Mouse (Mus musculus): ENCODE measurements at regions not wholly inside any gene's neighbourhood (a gene's known extent, or its start where the extent isn't known, plus 50 kb on each side); places are given as distances from the start of the nearest gene placed in this dataset.

GRCm38 (mm10) chr16:95929700-95930435 is 60.9 kb downstream of the Psmg1 start:
- Histone ChIP-seq H3K9ac (no peak overlapping the region), H3K27me3 (no peaks in the 10 kb centered on the region), H3K4me1 (0 out of 2 replicates have a peak, but pooled peaks cover under 1% of the 10 kb centered on the region), H3K4me3 (no peak overlapping the region), H3K27ac (0 out of 2 replicates have a peak overlapping the region, but pooled peaks have one; percentile 7), H3K4me2 (replicated peaks) (no peak overlapping the region), H3K36me3 (no peaks in the 10 kb centered on the region), H3K9me3 (replicated peaks) (no peaks in the 10 kb centered on the region)
- 75% methylated on average over 14 of the region's 14 CpGs for WGBS
- no peak for ATAC-seq (ENCODE audit: low FRiP score)

GRCm38 (mm10) chr16:95928290-95929260 is 62.2 kb downstream of the Psmg1 start:
- Histone ChIP-seq H3K4me1 (0 out of 2 replicates have a peak, but pooled peaks cover 2% of the 10 kb centered on the region), H3K27ac (0 out of 2 replicates have a peak overlapping the region, but pooled peaks have one; percentile 8), H3K36me3 (no peaks in the 10 kb centered on the region), H3K27me3 (no peaks in the 10 kb centered on the region), H3K4me2 (replicated peaks) (no peak overlapping the region), H3K9me3 (replicated peaks) (no peaks in the 10 kb centered on the region), H3K4me3 (no peak overlapping the region), H3K9ac (no peak overlapping the region)
- 69% methylated on average over 18 of the region's 18 CpGs for WGBS
- ATAC-seq (ENCODE audit: low FRiP score), result no peak

GRCm38 (mm10) chr16:95926558-95926957 is 64.2 kb downstream of the Psmg1 start:
- Histone ChIP-seq H3K4me3 (no peak overlapping the region), H3K27ac (no peak overlapping the region), H3K9ac (no peak overlapping the region), H3K9me3 (replicated peaks) (no peaks in the 10 kb centered on the region), H3K4me1 (0 out of 2 replicates have a peak, but pooled peaks cover 2% of the 10 kb centered on the region), H3K27me3 (no peaks in the 10 kb centered on the region), H3K36me3 (no peaks in the 10 kb centered on the region), H3K4me2 (replicated peaks) (no peak overlapping the region)
- WGBS, result 76% methylated on average over 6 of the region's 6 CpGs
- ATAC-seq (ENCODE audit: low FRiP score), result no peak

GRCm38 (mm10) chr16:95924716-95925115 is 66.0 kb downstream of the Psmg1 start:
- H3K9ac ChIP-seq, result no peak overlapping the region
- 0 out of 2 replicates have a peak overlapping the region, but pooled peaks have one; percentile 7 for H3K27ac ChIP-seq
- H3K4me1 ChIP-seq, result 0 out of 2 replicates have a peak, but pooled peaks cover 2% of the 10 kb centered on the region
- no peak overlapping the region for H3K4me3 ChIP-seq
- no peaks in the 10 kb centered on the region for H3K27me3 ChIP-seq
- no peak for ATAC-seq (ENCODE audit: low FRiP score)
- H3K4me2 ChIP-seq (replicated peaks), result no peak overlapping the region
- no peaks in the 10 kb centered on the region for H3K36me3 ChIP-seq
- no peaks in the 10 kb centered on the region for H3K9me3 ChIP-seq (replicated peaks)
- WGBS, result 67% methylated on average over 8 of the region's 8 CpGs

GRCm38 (mm10) chr16:95923991-95924390 is 66.8 kb downstream of the Psmg1 start:
- no peak for ATAC-seq (ENCODE audit: low FRiP score)
- no peaks in the 10 kb centered on the region for H3K9me3 ChIP-seq (replicated peaks)
- H3K4me3 ChIP-seq, result no peak overlapping the region
- H3K9ac ChIP-seq, result no peak overlapping the region
- WGBS, result 90% methylated on average over 7 of the region's 7 CpGs
- 0 out of 2 replicates have a peak, but pooled peaks cover 2% of the 10 kb centered on the region for H3K4me1 ChIP-seq
- H3K27me3 ChIP-seq, result no peaks in the 10 kb centered on the region
- H3K27ac ChIP-seq, result 0 out of 2 replicates have a peak overlapping the region, but pooled peaks have one; percentile 68
- H3K36me3 ChIP-seq, result no peaks in the 10 kb centered on the region
- H3K4me2 ChIP-seq (replicated peaks), result no peak overlapping the region

- H3K27ac ChIP-seq, result peak overlapping the region; percentile 68
- H3K27me3 ChIP-seq, result no peaks in the 10 kb centered on the region
- no peak overlapping the region for H3K9ac ChIP-seq
- H3K9me3 ChIP-seq (replicated peaks), result no peaks in the 10 kb centered on the region
- 0 out of 2 replicates have a peak, but pooled peaks cover 2% of the 10 kb centered on the region for H3K4me1 ChIP-seq
- no peaks in the 10 kb centered on the region for H3K36me3 ChIP-seq
- H3K4me3 ChIP-seq, result no peak overlapping the region
- no peak for ATAC-seq (ENCODE audit: low FRiP score)
- no peak overlapping the region for H3K4me2 ChIP-seq (replicated peaks)
- WGBS, result 72% methylated on average over 9 of the region's 9 CpGs
Observed at GRCm38 (mm10) chr16:95922369-95922934, 68.3 kb downstream of the Psmg1 start.

- Histone ChIP-seq H3K27me3 (no peaks in the 10 kb centered on the region), H3K4me2 (replicated peaks) (no peak overlapping the region), H3K4me1 (0 out of 2 replicates have a peak, but pooled peaks cover 2% of the 10 kb centered on the region), H3K4me3 (no peak overlapping the region), H3K27ac (no peak overlapping the region), H3K9ac (no peak overlapping the region), H3K36me3 (no peaks in the 10 kb centered on the region), H3K9me3 (replicated peaks) (no peaks in the 10 kb centered on the region)
- WGBS, result 92% methylated on average over 4 of the region's 4 CpGs
- no peak for ATAC-seq (ENCODE audit: low FRiP score)
Observed at GRCm38 (mm10) chr16:95921169-95921568, 69.6 kb downstream of the Psmg1 start.

GRCm38 (mm10) chr16:95918651-95919425 is 71.9 kb downstream of the Psmg1 start:
- no peak for ATAC-seq (ENCODE audit: low FRiP score)
- Histone ChIP-seq H3K9me3 (replicated peaks) (no peaks in the 10 kb centered on the region), H3K9ac (no peak overlapping the region), H3K4me2 (replicated peaks) (no peak overlapping the region), H3K27me3 (no peaks in the 10 kb centered on the region), H3K4me1 (no peaks in the 10 kb centered on the region), H3K4me3 (no peak overlapping the region), H3K27ac (no peak overlapping the region), H3K36me3 (no peaks in the 10 kb centered on the region)
- WGBS, result 93% methylated on average over 16 of the region's 16 CpGs

- Histone ChIP-seq H3K27ac (no peak overlapping the region), H3K4me1 (no peaks in the 10 kb centered on the region), H3K4me2 (replicated peaks) (no peak overlapping the region), H3K9ac (no peak overlapping the region), H3K9me3 (replicated peaks) (no peaks in the 10 kb centered on the region), H3K27me3 (no peaks in the 10 kb centered on the region), H3K4me3 (no peak overlapping the region), H3K36me3 (no peaks in the 10 kb centered on the region)
- 67% methylated on average over 14 of the region's 14 CpGs for WGBS
- ATAC-seq (ENCODE audit: low FRiP score), result no peak
Observed at GRCm38 (mm10) chr16:95917635-95918407, 72.9 kb downstream of the Psmg1 start.

GRCm38 (mm10) chr16:95913879-95914278 is 76.9 kb downstream of the Psmg1 start:
- WGBS, result 80% methylated on average over 5 of the region's 5 CpGs
- H3K4me3 ChIP-seq, result no peak overlapping the region
- no peak for ATAC-seq (ENCODE audit: low FRiP score)

More at GRCm38 (mm10) chr16:95913879-95914278, 76.9 kb downstream of the Psmg1 start:
- no peak overlapping the region for H3K9ac ChIP-seq
- no peak overlapping the region for H3K4me2 ChIP-seq (replicated peaks)
- no peaks in the 10 kb centered on the region for H3K9me3 ChIP-seq (replicated peaks)
- H3K36me3 ChIP-seq, result no peaks in the 10 kb centered on the region
- no peak overlapping the region for H3K27ac ChIP-seq
- no peaks in the 10 kb centered on the region for H3K4me1 ChIP-seq
- H3K27me3 ChIP-seq, result no peaks in the 10 kb centered on the region
